Mouse (Mus musculus) adrenal gland, adult 18-20 months (tissue): ENCODE measurements around the gene Olfr888. TPM values are rescaled to one million over a fixed set of nuclear protein-coding genes. Genes with fewer than 3 reads are reported as not detected.

Experiments
- DNase-seq, 2 experiments: peaks; one replicate each; pipeline ENCODE4 v3.0.0; 2021 to 2022; ENCODE audit warnings: low spot score in 2 of 2
- long read RNA-seq, 2 experiments: library from polyadenylated mRNA; stranded (forward); transcript quantifications; one replicate each; pipeline ENCODE4 v2.0.0; 2021
- total RNA-seq, 2 experiments: library from RNA; stranded (reverse); gene quantifications; 1 replicate in 1 of 2; 2 replicates in 1 of 2; pipeline ENCODE4 v1.2.3; 2021

Gene Olfr888
- total RNA-seq, result not detected
- long read RNA-seq, experiment 1, result 0 reads
- long read RNA-seq, experiment 2, result 0 reads

GRCm38 (mm10) chr9:38107828-38108227 is at the start of gene Olfr888:
TSS of gene Olfr888 (plus strand) at chr9:38108128.
- DNase-seq, result no peak

- no peak for DNase-seq
Measured at GRCm38 (mm10) chr9:38061022-38061421, 46.9 kb upstream of the Olfr888 start, which contains the start of gene Olfr885. TSS of gene Olfr885 (plus strand) at chr9:38061322.

- no peak for DNase-seq
Measured at GRCm38 (mm10) chr9:38083772-38084171, 24.2 kb upstream of the Olfr888 start, which contains the start of gene Olfr887. TSS of gene Olfr887 (plus strand) at chr9:38084072.

GRCm38 (mm10) chr9:38114898-38115297 is 7.0 kb downstream of the Olfr888 start, which contains the start of gene Olfr889:
TSS of gene Olfr889 (plus strand) at chr9:38115198.
- DNase-seq, result no peak

GRCm38 (mm10) chr9:38142217-38142616 is 34.3 kb downstream of the Olfr888 start, which contains the start of gene Olfr890:
TSS of gene Olfr890 (plus strand) at chr9:38142517.
- no peak for DNase-seq

Other genes starting within 250 kb of the Olfr888 start
- not detected for gene Olfr145, start 211.4 kb upstream of the Olfr888 start, total RNA-seq
- gene Olfr878, start 190.3 kb upstream of the Olfr888 start, total RNA-seq, result not detected
- not detected for gene Olfr881, start 116.3 kb upstream of the Olfr888 start, total RNA-seq
- gene Olfr883, start 82.3 kb upstream of the Olfr888 start, total RNA-seq, result not detected
- not detected for gene Olfr884, start 61.6 kb upstream of the Olfr888 start, total RNA-seq
- gene Olfr885, start 46.8 kb upstream of the Olfr888 start, total RNA-seq, result not detected
- not detected for gene Olfr887, start 24.1 kb upstream of the Olfr888 start, total RNA-seq
- under 1 TPM; 0.10 to 0.35 TPM for gene Olfr889, start 7.1 kb downstream of the Olfr888 start, total RNA-seq
- gene Olfr890, start 34.4 kb downstream of the Olfr888 start, total RNA-seq, result not detected
- not detected for gene Olfr891, start 72.7 kb downstream of the Olfr888 start, total RNA-seq
- not detected for gene Olfr893, start 100.2 kb downstream of the Olfr888 start, total RNA-seq
- gene Olfr894, start 109.9 kb downstream of the Olfr888 start, total RNA-seq, result not detected
- gene Olfr143, start 144.6 kb downstream of the Olfr888 start, total RNA-seq, result not detected
- gene Olfr895, start 159.7 kb downstream of the Olfr888 start, total RNA-seq, result not detected
- not detected for gene Olfr896-ps1, start 183.0 kb downstream of the Olfr888 start, total RNA-seq
- not detected for gene Olfr25, start 220.9 kb downstream of the Olfr888 start, total RNA-seq
- gene Olfr898, start 240.3 kb downstream of the Olfr888 start, total RNA-seq, result not detected